Mouse (Mus musculus): ENCODE measurements around the gene AY761185. TPM values are rescaled to one million over a fixed set of nuclear protein-coding genes. Genes with fewer than 3 reads are reported as not detected.
"Not testable (repeated sequence)": the region's sequence is repeated elsewhere in the genome, so short reads cannot be mapped to it uniquely, and the experiment has no call there.

The AY761185 gene
- not detected in 2 replicates for polyA plus RNA-seq (2014; fragmentation: Nextera tagmentation; extraction: Ambion mirVana)

DNA sequence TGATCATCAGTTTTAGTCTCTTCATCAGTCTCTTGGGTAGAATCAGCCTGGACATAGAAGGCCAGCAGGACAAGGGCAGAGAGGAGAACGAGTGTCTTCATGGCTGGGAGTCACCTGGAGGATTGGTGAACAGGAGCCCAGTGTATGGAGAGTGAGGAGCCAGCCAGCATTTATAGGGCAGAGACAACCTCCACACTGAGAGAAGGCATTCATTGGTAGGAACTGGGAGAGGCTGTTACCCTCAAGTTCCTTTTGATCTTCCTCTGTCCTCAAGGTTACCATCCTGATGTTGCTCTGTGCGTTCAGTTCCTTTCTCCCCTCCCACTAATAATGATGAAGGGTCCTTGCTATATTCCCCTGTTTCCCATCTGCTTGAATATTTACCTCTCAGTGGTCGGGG lies at the start of gene AY761185:
AY761185 (minus strand) TSS at position 101 of the 400 bp plus-strand sequence.
- Histone ChIP-seq H3K4me2 (ENCODE audit: low read depth, low read length) (no peak within 1 kb of the TSS), H3K27me3 (replicated peaks; ENCODE audit: control insufficient read depth, insufficient read depth, low read length) (no peaks in the 10 kb centered on the region), H3K27ac (replicated peaks; ENCODE audit: low read depth, low read length) (no peak within 1 kb of the TSS), H3K36me3 (ENCODE audit: control insufficient read depth, insufficient read depth, low read length) (no peaks in the 10 kb centered on the region), H3K9me3 (ENCODE audit: control insufficient read depth, low read length) (peaks cover 4% of the 10 kb centered on the region), H3K4me3 (ENCODE audit: low read depth, low read length) (no peak within 1 kb of the TSS), H3K9ac (ENCODE audit: low read depth, low read length) (no peak within 1 kb of the TSS), H3K4me1 (ENCODE audit: control insufficient read depth, insufficient read depth, low read length) (no peaks in the 10 kb centered on the region)
- 73% methylated on average over 3 of the region's 3 CpGs for WGBS
- DNase-seq (ENCODE audit: low spot score) (no peak), ATAC-seq (ENCODE audit: low read depth) (no peak)

DNA sequence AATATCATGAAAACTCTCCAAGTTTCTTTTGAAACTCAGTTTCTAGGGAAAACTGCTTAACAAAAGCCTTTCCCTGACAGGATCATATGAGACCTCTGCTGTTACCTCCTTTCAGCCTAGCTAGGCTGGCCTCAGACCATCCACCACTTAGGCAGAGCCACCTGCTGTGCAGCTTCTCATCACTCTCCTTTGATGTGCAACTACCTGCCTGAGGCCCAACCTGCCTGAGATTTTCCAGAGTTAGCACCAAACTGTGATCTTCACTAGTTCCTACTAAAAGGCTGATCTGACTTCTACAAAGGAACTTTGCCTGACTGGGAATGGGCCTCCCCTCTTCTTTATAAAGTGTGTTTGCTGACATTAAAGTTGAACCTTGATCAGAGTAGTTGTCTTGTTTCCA lies 49.5 kb upstream of the AY761185 start:
- H3K27me3 ChIP-seq (replicated peaks; ENCODE audit: control insufficient read depth, insufficient read depth, low read length); ATAC-seq (ENCODE audit: low read depth); H3K9ac ChIP-seq (ENCODE audit: low read depth, low read length); DNase-seq (ENCODE audit: low spot score); H3K27ac ChIP-seq (replicated peaks; ENCODE audit: low read depth, low read length); H3K36me3 ChIP-seq (ENCODE audit: control insufficient read depth, insufficient read depth, low read length); H3K9me3 ChIP-seq (ENCODE audit: control insufficient read depth, low read length); H3K4me3 ChIP-seq (ENCODE audit: low read depth, low read length); H3K4me2 ChIP-seq (ENCODE audit: low read depth, low read length); H3K4me1 ChIP-seq (ENCODE audit: control insufficient read depth, insufficient read depth, low read length): not testable (repeated sequence)

DNA sequence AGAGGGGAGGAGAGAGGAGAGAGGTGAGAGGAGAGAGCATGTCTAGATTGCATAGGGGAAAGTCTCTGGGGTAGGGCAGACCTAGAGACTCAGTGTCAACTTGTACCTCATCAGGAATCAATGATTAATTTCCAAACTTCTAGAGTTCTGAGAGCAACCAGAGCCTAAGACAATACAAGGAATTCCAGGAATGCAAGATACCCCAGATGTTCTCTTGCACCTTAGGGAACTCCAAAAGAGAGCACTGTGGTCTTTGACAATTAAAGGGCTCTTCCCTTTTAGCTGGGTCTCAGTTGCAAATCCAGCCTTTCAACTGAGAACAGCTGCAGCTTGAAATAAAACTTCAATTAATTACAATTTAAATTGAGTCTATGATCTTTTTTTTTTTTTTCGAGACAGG lies 35.3 kb upstream of the AY761185 start:
- no peak for ATAC-seq (ENCODE audit: low read depth)
- no peaks in the 10 kb centered on the region for H3K36me3 ChIP-seq (ENCODE audit: control insufficient read depth, insufficient read depth, low read length)

DNA sequence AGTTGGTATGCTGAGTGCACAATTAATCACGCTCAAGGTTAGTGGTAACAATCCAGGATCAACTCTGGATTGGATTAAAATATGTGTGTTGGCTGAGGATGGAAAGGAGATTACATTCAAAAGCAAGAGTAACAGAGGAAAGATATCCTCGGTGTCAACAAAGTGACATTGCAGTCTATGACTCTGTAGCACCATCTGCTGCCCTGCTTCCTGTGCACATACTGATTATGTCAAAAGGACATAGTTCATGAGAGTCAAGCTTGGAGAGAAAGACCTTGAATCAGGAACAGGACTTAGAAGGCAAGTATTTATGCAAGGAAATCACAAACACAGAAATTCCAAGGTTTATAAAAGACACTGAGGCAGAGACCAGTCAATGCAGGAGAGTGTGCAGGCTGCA lies 20.0 kb upstream of the AY761185 start:
- ATAC-seq (ENCODE audit: low read depth) (no peak), DNase-seq (ENCODE audit: low spot score) (no peak)
- Histone ChIP-seq H3K36me3 (ENCODE audit: control insufficient read depth, insufficient read depth, low read length) (no peaks in the 10 kb centered on the region), H3K9me3 (ENCODE audit: control insufficient read depth, low read length) (peaks cover 6% of the 10 kb centered on the region; the same call in 1 of the 2 replicates), H3K4me3 (ENCODE audit: low read depth, low read length) (no peak overlapping the region), H3K27ac (replicated peaks; ENCODE audit: low read depth, low read length) (no peak overlapping the region), H3K27me3 (replicated peaks; ENCODE audit: control insufficient read depth, insufficient read depth, low read length) (no peaks in the 10 kb centered on the region), H3K4me1 (ENCODE audit: control insufficient read depth, insufficient read depth, low read length) (no peaks in the 10 kb centered on the region), H3K4me2 (ENCODE audit: low read depth, low read length) (no peak overlapping the region), H3K9ac (ENCODE audit: low read depth, low read length) (no peak overlapping the region)
- WGBS, result 81% methylated on average over 2 of the region's 2 CpGs

More for the DNA sequence above, 35.3 kb upstream of the AY761185 start:
- H3K4me3 ChIP-seq (ENCODE audit: low read depth, low read length), result no peak overlapping the region
- DNase-seq (ENCODE audit: low spot score), result no peak
- no peaks in the 10 kb centered on the region for H3K4me1 ChIP-seq (ENCODE audit: control insufficient read depth, insufficient read depth, low read length)
- H3K9me3 ChIP-seq (ENCODE audit: control insufficient read depth, low read length), result no peaks in the 10 kb centered on the region
- 33% methylated on average over 1 of the region's 1 CpGs for WGBS
- no peak overlapping the region for H3K9ac ChIP-seq (ENCODE audit: low read depth, low read length)
- no peak overlapping the region for H3K27ac ChIP-seq (replicated peaks; ENCODE audit: low read depth, low read length)
- no peak overlapping the region for H3K4me2 ChIP-seq (ENCODE audit: low read depth, low read length)
- H3K27me3 ChIP-seq (replicated peaks; ENCODE audit: control insufficient read depth, insufficient read depth, low read length), result no peaks in the 10 kb centered on the region

GRCm38 (mm10) chr8:20921971-20922370 lies 22.5 kb downstream of the AY761185 start, which contains the start of gene Gm6040:
TSS of gene Gm6040 (minus strand) at chr8:20922071.
- ATAC-seq (ENCODE audit: low read depth), result no peak
- Histone ChIP-seq H3K9ac (ENCODE audit: low read depth, low read length) (no peak within 1 kb of the TSS), H3K4me2 (ENCODE audit: low read depth, low read length) (no peak within 1 kb of the TSS), H3K27me3 (replicated peaks; ENCODE audit: control insufficient read depth, insufficient read depth, low read length) (no peaks in the 10 kb centered on the region), H3K4me1 (ENCODE audit: control insufficient read depth, insufficient read depth, low read length) (no peaks in the 10 kb centered on the region), H3K36me3 (ENCODE audit: control insufficient read depth, insufficient read depth, low read length) (no peaks in the 10 kb centered on the region), H3K4me3 (ENCODE audit: low read depth, low read length) (no peak within 1 kb of the TSS), H3K27ac (replicated peaks; ENCODE audit: low read depth, low read length) (no peak within 1 kb of the TSS), H3K9me3 (ENCODE audit: control insufficient read depth, low read length) (0 out of 2 replicates have a peak, but pooled peaks cover 6% of the 10 kb centered on the region)
- no peak for DNase-seq (ENCODE audit: low spot score)
- 79% methylated on average over 3 of the region's 3 CpGs for WGBS

DNA sequence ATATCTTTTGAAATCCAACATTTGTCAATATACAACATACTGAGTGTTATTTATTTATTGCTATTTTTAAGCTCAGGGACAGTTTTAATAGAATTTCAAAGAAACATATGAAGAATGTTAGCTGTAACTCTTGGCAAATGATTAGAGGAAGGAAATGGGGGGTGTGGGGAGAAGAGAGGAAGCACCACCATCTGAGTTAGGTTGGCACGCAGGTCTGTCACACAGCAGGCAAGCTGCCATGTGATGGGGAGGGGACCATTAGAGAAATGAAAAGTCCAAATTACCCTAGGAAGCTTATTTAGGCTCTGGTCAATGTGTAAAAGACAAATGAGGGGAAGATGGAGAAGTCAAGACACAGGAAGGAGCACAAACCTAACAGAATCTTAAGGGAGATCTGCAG lies 32.2 kb downstream of the AY761185 start:
- 0 out of 2 replicates have a peak, but pooled peaks cover 13% of the 10 kb centered on the region for H3K9me3 ChIP-seq (ENCODE audit: control insufficient read depth, low read length)
- H3K27ac ChIP-seq (replicated peaks; ENCODE audit: low read depth, low read length), result no peak overlapping the region
- WGBS, result 82% methylated on average over 1 of the region's 1 CpGs
- H3K4me1 ChIP-seq (ENCODE audit: control insufficient read depth, insufficient read depth, low read length), result no peaks in the 10 kb centered on the region
- no peaks in the 10 kb centered on the region for H3K27me3 ChIP-seq (replicated peaks; ENCODE audit: control insufficient read depth, insufficient read depth, low read length)
- ATAC-seq (ENCODE audit: low read depth) (no peak), DNase-seq (ENCODE audit: low spot score) (no peak)
- no peak overlapping the region for H3K9ac ChIP-seq (ENCODE audit: low read depth, low read length)
- H3K4me2 ChIP-seq (ENCODE audit: low read depth, low read length), result no peak overlapping the region
- no peaks in the 10 kb centered on the region for H3K36me3 ChIP-seq (ENCODE audit: control insufficient read depth, insufficient read depth, low read length)
- no peak overlapping the region for H3K4me3 ChIP-seq (ENCODE audit: low read depth, low read length)

GRCm38 (mm10) chr8:20908256-20908655 lies 36.3 kb downstream of the AY761185 start:
- Histone ChIP-seq H3K27me3 (replicated peaks; ENCODE audit: control insufficient read depth, insufficient read depth, low read length) (no peaks in the 10 kb centered on the region), H3K27ac (replicated peaks; ENCODE audit: low read depth, low read length) (no peak overlapping the region), H3K4me3 (ENCODE audit: low read depth, low read length) (no peak overlapping the region), H3K4me1 (ENCODE audit: control insufficient read depth, insufficient read depth, low read length) (no peaks in the 10 kb centered on the region), H3K9ac (ENCODE audit: low read depth, low read length) (no peak overlapping the region), H3K36me3 (ENCODE audit: control insufficient read depth, insufficient read depth, low read length) (no peaks in the 10 kb centered on the region), H3K4me2 (ENCODE audit: low read depth, low read length) (no peak overlapping the region), H3K9me3 (ENCODE audit: control insufficient read depth, low read length) (0 out of 2 replicates have a peak, but pooled peaks cover 13% of the 10 kb centered on the region)
- 58% methylated on average over 2 of the region's 2 CpGs for WGBS
- ATAC-seq (ENCODE audit: low read depth), result no peak
- DNase-seq (ENCODE audit: low spot score), result no peak

- Histone ChIP-seq H3K27ac (replicated peaks; ENCODE audit: low read depth, low read length) (no peak overlapping the region), H3K4me1 (ENCODE audit: control insufficient read depth, insufficient read depth, low read length) (no peaks in the 10 kb centered on the region), H3K9ac (ENCODE audit: low read depth, low read length) (no peak overlapping the region), H3K9me3 (ENCODE audit: control insufficient read depth, low read length) (0 out of 2 replicates have a peak, but pooled peaks cover 12% of the 10 kb centered on the region), H3K36me3 (ENCODE audit: control insufficient read depth, insufficient read depth, low read length) (no peaks in the 10 kb centered on the region), H3K27me3 (replicated peaks; ENCODE audit: control insufficient read depth, insufficient read depth, low read length) (no peaks in the 10 kb centered on the region), H3K4me2 (ENCODE audit: low read depth, low read length) (no peak overlapping the region), H3K4me3 (ENCODE audit: low read depth, low read length) (no peak overlapping the region)
- DNase-seq (ENCODE audit: low spot score), result no peak
- ATAC-seq (ENCODE audit: low read depth), result no peak
- 87% methylated on average over 2 of the region's 2 CpGs for WGBS
These were observed 37.4 kb downstream of the AY761185 start for GRCm38 (mm10) chr8:20907119-20907518.

DNA sequence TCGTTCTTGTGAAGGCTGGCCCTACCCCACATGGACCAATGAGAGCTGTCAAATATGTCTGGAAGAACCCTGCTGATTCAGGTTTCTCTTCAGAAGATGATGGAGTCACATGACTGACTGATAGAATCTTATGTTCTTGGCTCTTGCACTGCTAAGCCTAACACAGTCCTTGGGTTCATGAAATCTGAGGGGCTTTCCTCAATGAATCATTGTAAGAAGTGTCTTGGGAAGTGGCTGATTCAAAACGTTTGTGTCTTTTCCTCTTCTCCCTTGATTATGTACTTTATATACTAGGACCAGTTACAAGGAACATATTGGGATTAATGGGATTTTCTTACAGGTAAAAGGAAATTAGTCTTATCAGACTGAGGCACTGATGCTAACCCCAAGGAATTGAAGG lies 42.0 kb downstream of the AY761185 start, which contains the start of gene Gm15056:
Gm15056 (minus strand) TSS at position 101 of the 400 bp plus-strand sequence.
- Histone ChIP-seq H3K27me3 (replicated peaks; ENCODE audit: control insufficient read depth, insufficient read depth, low read length) (no peaks in the 10 kb centered on the region), H3K27ac (replicated peaks; ENCODE audit: low read depth, low read length) (no peak within 1 kb of the TSS), H3K4me3 (ENCODE audit: low read depth, low read length) (no peak within 1 kb of the TSS), H3K4me2 (ENCODE audit: low read depth, low read length) (no peak within 1 kb of the TSS), H3K36me3 (ENCODE audit: control insufficient read depth, insufficient read depth, low read length) (no peaks in the 10 kb centered on the region), H3K4me1 (ENCODE audit: control insufficient read depth, insufficient read depth, low read length) (no peaks in the 10 kb centered on the region), H3K9ac (ENCODE audit: low read depth, low read length) (no peak within 1 kb of the TSS), H3K9me3 (ENCODE audit: control insufficient read depth, low read length) (0 out of 2 replicates have a peak, but pooled peaks cover 10% of the 10 kb centered on the region)
- 46% methylated on average over 2 of the region's 2 CpGs for WGBS
- no peak for ATAC-seq (ENCODE audit: low read depth)
- no peak for DNase-seq (ENCODE audit: low spot score)
